Mouse (Mus musculus) heart, embryonic 15.5 days (tissue): ENCODE measurements around the gene Dusp27. TPM values are rescaled to one million over a fixed set of nuclear protein-coding genes. Genes with fewer than 3 reads are reported as not detected.

Experiments
- ATAC-seq: fragments of 200-750 bp; cut with Nextera tagmentation; replicated peaks from 2 replicates; pipeline ENCODE4 v1.8.0; 2017; ENCODE audit warnings: low read depth, moderate TSS enrichment; ENCODE audit not compliant: insufficient number of reproducible peaks, insufficient read depth, low FRiP score
- H3K27ac ChIP-seq: fragments of 300-500 bp; sonication (generic); 2 replicates; pipeline ENCODE4 v1.5.1; 2015; ENCODE audit warnings: mild to moderate bottlenecking, inconsistent platforms
- H3K27me3 ChIP-seq: fragments of 300-500 bp; sonication (generic); 2 replicates; pipeline ENCODE4 v1.6.1; 2015; ENCODE audit warnings: inconsistent platforms
- H3K36me3 ChIP-seq: fragments of 300-500 bp; sonication (generic); 2 replicates; pipeline ENCODE4 v1.6.1; 2015; ENCODE audit warnings: mild to moderate bottlenecking, inconsistent platforms
- H3K4me1 ChIP-seq: fragments of 300-500 bp; sonication (generic); replicated peaks from 2 replicates; pipeline ENCODE4 v1.6.1; 2015; ENCODE audit warnings: inconsistent platforms
- H3K4me2 ChIP-seq: fragments of 300-500 bp; sonication (generic); 2 replicates; pipeline ENCODE4 v1.6.1; 2015; ENCODE audit warnings: inconsistent platforms, mild to moderate bottlenecking, moderate library complexity
- H3K4me3 ChIP-seq: fragments of 300-500 bp; sonication (generic); 2 replicates; pipeline ENCODE4 v1.5.1; 2015; ENCODE audit warnings: mild to moderate bottlenecking, inconsistent platforms
- H3K9ac ChIP-seq: fragments of 300-500 bp; sonication (generic); 2 replicates; pipeline ENCODE4 v1.6.1; 2015; ENCODE audit warnings: mild to moderate bottlenecking, inconsistent platforms
- H3K9me3 ChIP-seq: fragments of 300-500 bp; sonication (generic); replicated peaks from 2 replicates; pipeline ENCODE4 v1.6.1; 2016; ENCODE audit warnings: inconsistent platforms
- WGBS: fragments of 180-500 bp; shearing (Covaris S2); methylation state at CpG from one replicate; pipeline ENCODE4 v1.1.7; 2015; ENCODE audit warnings: mixed read lengths; 5-methylcytosine and 5-hydroxymethylcytosine counted together
- polyA plus RNA-seq: library from polyadenylated mRNA; unstranded; fragments of >200 nt; fragmentation: Nextera tagmentation; extraction: Ambion mirVana; gene quantifications from 2 replicates; pipeline ENCODE4 v1.2.1, GENCODE M21; 2015

Gene Dusp27
- polyA plus RNA-seq, 1 experiment from 2014 or later: 44.9 TPM

DNA sequence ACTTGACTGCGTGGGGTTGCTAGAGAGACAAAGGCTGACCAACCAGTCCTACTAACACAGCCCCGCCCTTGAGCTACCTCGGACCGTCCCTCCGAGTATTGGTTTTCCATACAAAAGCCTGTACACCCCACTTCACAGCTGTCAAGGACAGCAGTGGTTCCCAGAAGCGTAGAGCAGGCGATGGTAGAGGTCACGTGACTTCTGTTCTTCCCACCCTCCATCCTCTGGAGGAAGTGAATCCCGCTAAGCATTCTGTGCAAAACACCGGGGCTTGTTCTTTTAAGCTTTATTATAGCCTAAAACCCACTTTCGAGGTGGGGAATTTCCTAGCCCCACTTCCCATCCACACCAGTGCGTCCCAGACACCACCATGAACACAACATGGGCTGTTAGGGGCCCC lies 30.0 kb upstream of the Dusp27 start:
- ATAC-seq: no peak
- H3K27me3 ChIP-seq: peaks cover 56% of the 10 kb centered on the region
- no peak overlapping the region for H3K9ac ChIP-seq
- 73% methylated on average over 12 of the region's 12 CpGs for WGBS
- H3K36me3 ChIP-seq: no peaks in the 10 kb centered on the region
- H3K4me1 ChIP-seq: peaks cover 11% of the 10 kb centered on the region
- H3K9me3 ChIP-seq: no peaks in the 10 kb centered on the region
- no peak overlapping the region for H3K4me3 ChIP-seq
- no peak overlapping the region for H3K27ac ChIP-seq
- H3K4me2 ChIP-seq: no peak overlapping the region

DNA sequence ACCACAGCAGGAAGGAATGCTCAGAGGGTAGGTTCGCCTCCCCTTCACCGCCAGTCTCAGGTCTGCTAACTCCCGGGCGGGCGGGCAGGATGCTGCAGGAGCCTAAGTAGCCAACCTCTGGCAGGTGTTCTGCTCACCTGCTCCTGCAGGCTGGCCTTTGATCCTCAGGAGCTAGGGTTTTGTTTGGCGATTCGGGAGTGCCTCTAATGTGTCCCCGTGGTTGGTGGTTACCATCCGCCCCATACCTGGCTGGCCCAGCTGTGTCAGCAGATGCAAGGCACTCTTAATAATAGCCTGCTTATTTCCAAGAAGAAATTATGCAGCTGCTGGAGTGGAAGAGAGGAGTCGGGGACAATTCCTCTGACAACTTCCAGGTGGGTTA lies 27.4 kb upstream of the Dusp27 start:
- ATAC-seq: no peak
- H3K4me1 ChIP-seq: peaks cover 9% of the 10 kb centered on the region
- H3K27ac ChIP-seq: no peak overlapping the region
- H3K36me3 ChIP-seq: no peaks in the 10 kb centered on the region
- WGBS: 34% methylated on average over 10 of the region's 10 CpGs
- H3K9me3 ChIP-seq: no peaks in the 10 kb centered on the region
- H3K4me2 ChIP-seq: no peak overlapping the region
- no peak overlapping the region for H3K4me3 ChIP-seq
- H3K27me3 ChIP-seq: peaks cover 49% of the 10 kb centered on the region
- H3K9ac ChIP-seq: no peak overlapping the region

DNA sequence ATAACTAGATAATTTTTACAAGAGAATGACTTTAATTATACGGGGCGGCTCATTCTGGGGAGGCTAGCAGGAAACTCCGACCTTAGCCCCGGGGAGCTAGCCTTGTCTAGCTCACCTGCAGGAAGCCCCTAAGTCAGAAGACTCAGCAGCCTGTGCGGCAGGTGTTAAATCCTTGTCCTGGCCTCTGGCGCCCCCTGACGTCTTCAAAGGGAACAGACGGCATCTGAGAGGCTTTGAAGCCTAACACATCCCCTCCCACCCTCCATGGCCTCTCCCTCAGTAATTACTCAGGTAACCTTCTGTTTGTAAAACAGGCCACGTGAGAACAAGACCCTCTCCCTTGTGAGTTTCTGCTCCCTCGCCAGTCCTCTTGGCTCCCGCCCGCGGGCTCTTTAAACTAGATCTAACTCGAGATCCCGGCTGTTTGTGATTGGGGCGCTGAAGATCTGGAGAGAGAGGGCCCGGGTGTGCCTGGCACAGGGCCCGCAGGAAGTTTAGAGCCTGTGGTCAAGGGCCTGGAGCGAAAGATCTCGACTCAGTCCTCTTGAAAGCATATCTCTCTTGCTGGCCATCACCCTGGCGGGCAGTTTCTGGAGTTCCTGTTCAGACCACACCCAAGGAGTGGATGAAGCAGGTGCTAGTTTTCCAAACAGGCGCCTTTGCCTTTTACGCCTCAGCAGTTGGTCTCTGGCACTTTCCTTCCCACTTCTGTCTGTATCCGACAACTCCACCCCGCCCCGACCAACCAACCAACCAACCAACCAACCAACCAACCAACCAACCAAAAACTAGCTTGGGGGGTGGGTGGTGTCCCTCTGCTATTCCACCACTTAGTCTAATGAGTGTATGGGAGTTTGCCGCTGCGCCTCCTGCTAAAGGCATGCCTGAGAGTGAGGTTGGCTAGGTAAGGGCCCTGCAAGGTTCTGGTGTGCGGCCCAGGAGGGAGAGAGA lies 26.7 kb upstream of the Dusp27 start:
- H3K36me3 ChIP-seq: no peaks in the 10 kb centered on the region
- WGBS: 6% methylated on average over 29 of the region's 29 CpGs
- ATAC-seq: peak; percentile 68
- peak overlapping the region; percentile 29 for H3K4me3 ChIP-seq
- H3K4me2 ChIP-seq: peak overlapping the region; percentile 60
- H3K9ac ChIP-seq: 0 out of 2 replicates have a peak overlapping the region, but pooled peaks have one; percentile 15
- H3K4me1 ChIP-seq: peaks cover 9% of the 10 kb centered on the region
- no peaks in the 10 kb centered on the region for H3K9me3 ChIP-seq
- H3K27ac ChIP-seq: no peak overlapping the region
- H3K27me3 ChIP-seq: peaks cover 43% of the 10 kb centered on the region

DNA sequence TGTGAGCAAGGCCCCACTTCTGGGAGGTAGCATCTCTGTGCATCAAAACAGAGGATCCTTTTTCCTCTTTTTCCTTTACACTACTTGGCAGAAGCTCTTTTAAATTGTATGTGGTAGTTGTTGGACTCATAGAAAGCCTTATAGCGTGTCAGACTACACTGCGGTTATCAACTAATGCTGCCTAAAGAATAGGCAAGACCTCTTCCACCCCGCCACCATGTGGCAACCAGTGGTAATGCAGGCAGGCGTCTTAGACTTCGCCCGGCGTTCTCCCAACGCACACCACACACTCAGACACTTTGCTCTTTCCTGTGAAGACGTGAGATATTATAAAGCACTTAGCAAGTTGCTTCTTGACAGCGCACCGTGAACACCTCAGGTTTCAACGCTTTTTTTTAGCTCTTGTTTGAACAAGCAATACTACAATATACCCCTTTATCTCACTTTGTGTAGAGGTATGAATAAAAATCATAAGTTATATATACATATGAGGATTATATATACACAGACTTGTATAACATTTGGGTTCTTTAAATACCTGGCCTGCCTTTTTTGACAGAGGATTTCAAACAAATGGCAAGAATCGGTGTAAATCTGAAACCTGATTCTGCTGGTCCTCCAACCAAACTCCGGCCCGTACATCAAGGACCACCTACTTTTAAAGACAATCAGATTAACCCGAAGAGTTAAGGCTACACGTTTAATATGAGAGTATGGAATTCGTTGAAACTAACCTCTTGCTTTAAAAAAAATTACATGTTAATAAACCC lies 25.8 kb upstream of the Dusp27 start:
- Histone ChIP-seq H3K4me1 (peaks cover 9% of the 10 kb centered on the region), H3K36me3 (no peaks in the 10 kb centered on the region), H3K9me3 (no peaks in the 10 kb centered on the region), H3K27me3 (peaks cover 34% of the 10 kb centered on the region), H3K9ac (no peak overlapping the region), H3K4me3 (no peak overlapping the region), H3K4me2 (peak overlapping the region; percentile 60; the same call in 1 of the 2 replicates), H3K27ac (no peak overlapping the region)
- 10% methylated on average over 18 of the region's 18 CpGs for WGBS
- ATAC-seq: peak; percentile 44; the same call in 1 of the 2 replicates

DNA sequence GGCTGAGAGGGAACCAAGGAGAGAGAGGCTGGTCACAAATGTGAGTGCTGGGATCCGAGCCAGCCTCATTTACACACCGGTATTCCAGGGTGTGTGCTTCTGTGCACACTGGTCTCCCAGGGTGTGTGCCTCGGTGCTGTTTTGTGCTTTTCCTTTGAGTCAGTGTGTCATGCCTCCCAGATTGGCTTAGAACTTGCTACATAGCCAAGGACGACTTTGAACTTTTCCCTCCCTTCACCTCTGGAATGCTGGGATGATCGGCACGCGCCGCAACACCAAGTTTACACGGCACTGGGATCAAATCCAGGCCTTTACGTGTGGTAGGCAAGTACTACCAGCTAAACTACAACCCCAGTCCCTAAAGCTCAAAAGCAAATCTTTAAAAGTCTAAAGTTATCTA lies 24.3 kb upstream of the Dusp27 start:
- H3K4me2 ChIP-seq: no peak overlapping the region
- no peaks in the 10 kb centered on the region for H3K9me3 ChIP-seq
- H3K4me1 ChIP-seq: peaks cover 9% of the 10 kb centered on the region
- H3K36me3 ChIP-seq: no peaks in the 10 kb centered on the region
- no peak overlapping the region for H3K4me3 ChIP-seq
- no peak overlapping the region for H3K9ac ChIP-seq
- ATAC-seq: no peak
- H3K27me3 ChIP-seq: peaks cover 24% of the 10 kb centered on the region
- WGBS: 87% methylated on average over 10 of the region's 10 CpGs
- H3K27ac ChIP-seq: no peak overlapping the region

DNA sequence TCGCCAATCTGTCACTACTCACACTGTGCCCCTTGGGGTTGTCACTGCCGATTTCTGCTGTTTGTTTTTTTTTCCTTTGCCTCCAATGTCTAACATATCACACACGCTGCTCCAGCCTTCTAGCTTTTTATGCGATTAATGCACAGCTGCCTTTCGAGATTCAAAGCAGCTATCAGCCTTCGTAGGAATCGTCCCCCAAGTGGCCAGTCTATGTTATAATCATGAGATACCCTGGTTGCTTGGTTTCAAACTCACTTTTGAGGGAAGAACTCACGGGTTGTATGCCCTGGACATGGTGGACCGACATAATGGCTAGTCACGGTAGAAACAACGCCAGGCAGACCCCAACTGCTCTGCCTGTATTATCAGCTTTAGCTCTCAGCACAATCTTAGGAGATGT lies 23.6 kb upstream of the Dusp27 start:
- H3K4me3 ChIP-seq: no peak overlapping the region
- H3K4me1 ChIP-seq: peaks cover 9% of the 10 kb centered on the region
- no peaks in the 10 kb centered on the region for H3K36me3 ChIP-seq
- WGBS: 56% methylated on average over 11 of the region's 11 CpGs
- H3K9ac ChIP-seq: no peak overlapping the region
- H3K27me3 ChIP-seq: peaks cover 17% of the 10 kb centered on the region
- H3K27ac ChIP-seq: no peak overlapping the region
- H3K9me3 ChIP-seq: no peaks in the 10 kb centered on the region
- no peak for ATAC-seq
- no peak overlapping the region for H3K4me2 ChIP-seq

DNA sequence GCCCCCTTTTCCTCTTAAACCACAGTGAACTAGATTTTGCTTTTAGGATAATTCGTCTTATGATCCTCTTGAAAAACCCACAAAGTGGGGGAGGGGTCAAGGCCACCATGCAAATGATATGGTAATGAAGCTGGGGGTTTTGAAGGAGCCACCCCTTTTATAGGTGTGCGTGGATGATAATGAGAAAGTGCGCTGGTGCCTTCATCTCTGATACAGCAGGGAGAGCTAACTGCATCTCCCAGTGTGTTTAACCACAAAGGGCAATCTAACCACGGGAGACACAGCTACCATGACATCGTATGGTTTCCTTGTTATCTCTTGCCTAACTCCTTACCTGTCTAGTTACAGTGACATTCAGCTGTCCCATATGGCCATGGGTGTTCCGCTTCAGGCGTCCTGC lies 22.3 kb upstream of the Dusp27 start:
- Histone ChIP-seq H3K9ac (no peak overlapping the region), H3K4me1 (peaks cover 9% of the 10 kb centered on the region), H3K27ac (no peak overlapping the region), H3K4me2 (no peak overlapping the region), H3K36me3 (no peaks in the 10 kb centered on the region), H3K27me3 (peaks cover 8% of the 10 kb centered on the region), H3K4me3 (no peak overlapping the region), H3K9me3 (no peaks in the 10 kb centered on the region)
- 77% methylated on average over 7 of the region's 7 CpGs for WGBS
- no peak for ATAC-seq

DNA sequence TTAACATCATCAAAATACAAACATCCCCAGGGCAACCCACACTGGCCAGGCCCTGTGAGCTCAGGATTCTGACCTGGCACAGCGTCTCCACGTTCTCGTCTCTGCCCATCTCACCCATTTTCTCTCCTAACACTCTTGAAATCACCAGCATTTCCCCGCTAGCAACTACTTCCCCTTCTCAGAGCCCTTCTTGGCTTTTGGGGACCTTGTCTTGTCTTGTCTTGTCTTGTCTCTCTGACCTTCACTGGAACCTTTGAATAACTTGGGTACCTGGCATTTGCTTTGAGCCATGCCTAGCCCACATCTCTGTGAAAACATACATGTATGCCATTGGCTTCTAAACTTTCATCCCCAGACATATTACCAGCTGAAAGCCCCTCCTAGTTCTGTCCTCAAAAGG lies 21.7 kb upstream of the Dusp27 start:
- 77% methylated on average over 4 of the region's 4 CpGs for WGBS

DNA sequence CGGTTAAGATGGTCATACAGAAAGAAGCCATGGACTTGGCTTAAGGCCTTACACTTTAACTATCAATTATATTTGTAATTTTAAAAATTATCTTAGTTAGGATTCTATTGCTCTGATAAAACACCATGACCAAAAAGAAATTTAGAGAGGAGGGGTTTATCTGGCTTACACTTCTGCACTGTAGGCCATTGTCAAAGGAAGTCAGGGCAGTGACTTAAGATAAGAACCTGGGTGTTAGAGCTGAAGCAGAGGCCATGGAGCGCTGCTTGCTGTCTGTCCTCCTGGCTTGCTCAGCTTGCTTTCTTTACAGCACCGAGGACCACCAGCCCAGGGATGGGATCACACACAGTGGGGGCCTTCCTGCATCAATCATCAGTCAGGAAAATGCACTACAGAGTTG lies 19.9 kb upstream of the Dusp27 start:
- no peaks in the 10 kb centered on the region for H3K9me3 ChIP-seq
- no peaks in the 10 kb centered on the region for H3K27me3 ChIP-seq
- no peak overlapping the region for H3K27ac ChIP-seq
- H3K4me2 ChIP-seq: no peak overlapping the region
- no peak for ATAC-seq
- no peaks in the 10 kb centered on the region for H3K36me3 ChIP-seq
- no peaks in the 10 kb centered on the region for H3K4me1 ChIP-seq
- H3K4me3 ChIP-seq: no peak overlapping the region
- WGBS: 51% methylated on average over 3 of the region's 3 CpGs
- no peak overlapping the region for H3K9ac ChIP-seq

More for the DNA sequence above, 21.7 kb upstream of the Dusp27 start:
- H3K9me3 ChIP-seq: no peaks in the 10 kb centered on the region
- H3K4me1 ChIP-seq: peaks cover 6% of the 10 kb centered on the region
- H3K9ac ChIP-seq: no peak overlapping the region
- no peak overlapping the region for H3K27ac ChIP-seq
- ATAC-seq: no peak
- H3K4me2 ChIP-seq: no peak overlapping the region
- peaks cover 2% of the 10 kb centered on the region for H3K27me3 ChIP-seq
- H3K36me3 ChIP-seq: no peaks in the 10 kb centered on the region
- no peak overlapping the region for H3K4me3 ChIP-seq

DNA sequence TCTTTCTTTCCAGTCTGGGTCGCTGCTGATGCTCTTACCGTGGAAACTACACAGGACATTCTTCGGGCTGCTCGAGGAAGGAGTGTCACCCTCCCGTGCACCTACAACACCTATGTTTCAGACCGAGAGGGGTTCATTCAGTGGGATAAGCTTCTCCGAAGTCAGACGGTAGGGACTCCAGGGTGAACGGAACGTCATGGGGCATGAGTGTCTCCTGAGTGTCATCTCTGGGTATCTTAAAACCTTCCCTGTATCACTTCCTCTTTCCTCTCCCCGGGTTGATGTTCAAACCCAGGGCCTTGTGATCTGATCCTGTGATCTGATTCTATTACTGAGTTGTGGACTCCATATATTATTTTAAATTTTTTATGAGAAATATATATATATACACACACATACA lies 18.9 kb upstream of the Dusp27 start:
- ATAC-seq: no peak
- no peak overlapping the region for H3K4me3 ChIP-seq
- no peaks in the 10 kb centered on the region for H3K36me3 ChIP-seq
- no peak overlapping the region for H3K27ac ChIP-seq
- H3K4me1 ChIP-seq: no peaks in the 10 kb centered on the region
- no peaks in the 10 kb centered on the region for H3K27me3 ChIP-seq
- H3K9me3 ChIP-seq: no peaks in the 10 kb centered on the region
- no peak overlapping the region for H3K9ac ChIP-seq
- no peak overlapping the region for H3K4me2 ChIP-seq
- WGBS: 79% methylated on average over 11 of the region's 11 CpGs

DNA sequence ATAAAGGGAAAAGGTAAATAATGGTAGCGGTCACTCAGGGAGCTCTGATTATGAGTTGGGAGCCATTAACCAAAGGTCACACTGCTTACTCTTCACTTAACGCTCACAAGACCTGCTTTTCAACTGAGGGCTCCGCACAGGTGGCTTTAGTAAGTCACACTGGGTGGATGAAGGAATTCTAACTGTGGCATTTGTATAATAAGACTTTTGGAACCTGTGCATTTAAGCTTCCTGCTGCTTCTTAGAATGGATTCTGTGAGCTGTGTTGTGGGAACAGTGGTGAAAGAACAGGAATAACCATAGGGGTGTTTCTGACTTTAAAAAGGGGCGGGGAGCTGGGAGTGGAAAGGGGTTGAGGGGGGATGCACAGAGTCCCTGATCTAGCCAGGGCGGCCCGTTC lies 14.6 kb upstream of the Dusp27 start:
- Histone ChIP-seq H3K4me3 (no peak overlapping the region), H3K4me1 (peaks cover 11% of the 10 kb centered on the region), H3K27me3 (no peaks in the 10 kb centered on the region), H3K9me3 (no peaks in the 10 kb centered on the region), H3K27ac (no peak overlapping the region), H3K36me3 (no peaks in the 10 kb centered on the region), H3K9ac (no peak overlapping the region), H3K4me2 (no peak overlapping the region)
- no peak for ATAC-seq
- 77% methylated on average over 6 of the region's 6 CpGs for WGBS
